Mouse (Mus musculus) skeletal muscle tissue, adult 2 months (tissue): ENCODE results near the gene Cfap221.

Experiments used
- DNase-seq: peaks from one replicate; pipeline ENCODE4 v3.0.0-alpha.2; 2012; ENCODE audit warnings: low read depth, low spot score

Cfap221 gene

DNA sequence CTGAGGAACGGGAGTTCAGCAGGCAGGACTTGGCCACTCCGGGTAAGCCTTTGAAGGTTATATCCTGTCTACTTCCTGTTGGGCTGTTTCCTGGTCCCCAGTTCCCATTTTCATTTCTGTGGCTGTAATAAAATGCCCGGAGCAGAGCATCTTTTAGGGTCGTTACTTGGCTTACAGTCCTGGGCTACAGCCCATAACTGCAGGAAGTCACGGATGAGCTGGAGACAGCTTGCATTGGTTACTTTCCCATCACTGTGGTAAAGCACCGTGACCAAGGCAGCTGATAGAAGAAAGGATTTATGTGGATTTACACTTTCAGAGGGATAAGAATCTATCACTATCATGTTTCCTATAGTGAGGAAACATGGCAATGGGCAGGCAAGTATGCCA, 93.8 kb downstream of the Cfap221 start:
- no peak for DNase-seq

DNA sequence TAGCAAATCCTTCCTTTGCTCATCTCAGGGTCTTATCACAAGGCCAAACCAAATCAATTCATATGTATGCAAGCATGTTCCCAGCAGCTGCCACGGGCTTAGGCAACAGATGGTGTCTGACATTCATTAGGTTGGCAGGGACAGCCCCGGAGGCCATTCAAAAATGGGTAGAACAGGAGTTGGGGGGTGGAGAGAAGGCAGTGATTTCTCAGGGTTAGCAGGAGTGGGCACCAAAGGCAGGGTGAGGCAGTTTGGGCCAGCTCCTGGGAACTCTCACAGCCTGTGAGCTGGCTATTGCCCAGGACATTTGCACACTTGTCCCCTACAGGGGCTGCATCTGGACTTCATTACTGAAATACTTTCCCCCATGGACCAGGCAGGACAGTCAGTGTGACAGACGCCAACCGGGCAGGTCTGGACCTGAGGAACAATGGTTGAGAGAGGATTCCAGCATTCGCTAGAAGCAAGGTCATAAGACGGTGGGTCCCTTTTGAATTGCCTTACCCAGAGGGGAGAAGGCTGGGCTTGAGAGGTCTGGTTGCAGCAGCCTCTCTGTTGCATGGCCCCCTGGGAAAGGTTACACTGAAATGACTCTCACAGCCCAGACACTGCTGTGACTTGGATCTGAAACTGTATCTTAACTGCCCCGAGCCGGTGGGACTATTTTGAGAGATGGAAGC, 94.3 kb downstream of the Cfap221 start:
- peak; percentile 69 for DNase-seq

DNA sequence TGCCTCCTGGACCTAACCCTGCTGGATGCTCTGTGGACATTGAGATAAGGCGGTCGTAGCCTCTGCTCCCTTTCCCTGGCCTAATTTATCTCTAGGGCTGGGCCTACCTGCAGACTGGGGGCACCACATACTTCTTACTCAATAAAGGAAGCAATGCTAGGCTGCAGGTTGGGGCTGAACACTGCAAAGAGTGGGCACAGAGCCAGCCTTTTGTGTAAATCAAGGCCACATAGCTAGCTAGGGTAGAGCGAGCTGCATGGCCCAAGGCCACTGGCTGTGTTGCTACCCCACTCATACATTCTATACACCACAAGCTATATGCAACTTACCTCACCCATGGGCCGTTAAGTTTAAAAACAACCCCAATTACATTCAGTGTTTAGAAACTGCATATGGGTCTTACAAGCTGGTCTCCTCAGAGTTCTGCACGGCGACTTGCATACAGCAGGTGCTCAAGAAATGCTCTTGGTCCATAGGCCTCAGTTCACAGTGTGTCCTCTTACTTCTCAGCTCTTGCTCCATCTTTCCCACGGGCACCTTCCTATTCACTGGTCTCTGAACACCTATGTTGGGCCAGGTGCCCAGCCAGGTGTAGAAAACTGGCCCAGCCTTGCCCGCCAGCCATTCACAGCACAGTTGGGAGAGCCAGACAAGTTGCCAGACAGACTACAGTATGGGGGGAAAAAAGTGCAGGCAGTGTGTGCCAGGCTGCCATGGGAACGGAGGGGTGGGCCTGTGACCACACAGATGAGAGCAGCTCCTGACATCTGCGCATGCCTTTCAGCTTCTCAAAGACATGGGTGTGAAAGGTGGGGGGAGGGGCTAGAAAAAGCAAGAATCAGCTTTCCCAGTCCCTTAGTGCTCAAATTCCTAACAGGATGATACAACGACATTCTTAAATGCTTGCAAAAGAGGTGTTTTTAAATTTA, 97.6 kb downstream of the Cfap221 start:
- no peak for DNase-seq

- DNase-seq: peak; percentile 54
These were observed 102.1 kb downstream of the Cfap221 start for GRCm38 (mm10) chr1:119894936-119895335.

DNA sequence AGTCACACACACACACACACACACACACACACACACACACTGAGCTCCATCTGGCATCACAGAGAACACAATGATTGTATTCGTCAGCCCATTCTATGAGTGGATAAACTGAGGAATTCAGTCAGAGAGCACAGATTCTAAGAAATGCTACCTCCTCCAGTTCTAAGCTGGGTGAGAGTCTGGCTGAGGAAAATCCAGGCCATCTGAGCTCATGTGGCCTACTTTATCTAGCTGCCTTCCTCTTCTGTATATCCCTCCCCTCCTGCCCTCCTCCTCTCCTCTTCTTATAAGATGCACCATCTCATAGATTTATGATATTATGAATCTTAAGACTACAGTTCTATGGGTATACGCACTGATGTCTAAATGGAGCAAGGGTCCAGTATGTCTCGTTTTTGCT, 103.4 kb downstream of the Cfap221 start:
- no peak for DNase-seq

- no peak for DNase-seq
These were observed 104.1 kb downstream of the Cfap221 start for GRCm38 (mm10) chr1:119892933-119893332.

GRCm38 (mm10) chr1:119891865-119892264, 105.2 kb downstream of the Cfap221 start:
- DNase-seq: no peak

DNA sequence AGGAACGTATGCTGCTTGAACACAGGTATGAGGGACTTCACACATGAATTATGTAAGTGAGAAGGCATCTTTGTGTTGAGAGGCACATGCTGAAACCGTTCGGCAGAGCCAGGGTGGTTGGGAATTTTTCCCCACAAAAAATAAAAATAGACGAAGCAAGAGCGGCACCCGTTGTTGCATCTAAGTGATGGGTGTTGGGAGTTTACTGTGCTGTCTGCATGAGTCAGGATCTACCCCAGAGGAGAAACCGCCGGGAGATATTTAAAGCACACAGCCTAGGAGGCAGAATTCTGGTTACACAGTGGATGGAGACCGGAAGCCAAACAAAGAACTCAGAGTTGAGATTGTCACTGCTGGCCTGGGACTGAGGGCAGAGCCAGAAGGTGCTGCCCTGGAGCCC, 105.9 kb downstream of the Cfap221 start:
- DNase-seq: no peak

- DNase-seq: no peak
These were observed 107.7 kb downstream of the Cfap221 start for GRCm38 (mm10) chr1:119889347-119889746.

DNA sequence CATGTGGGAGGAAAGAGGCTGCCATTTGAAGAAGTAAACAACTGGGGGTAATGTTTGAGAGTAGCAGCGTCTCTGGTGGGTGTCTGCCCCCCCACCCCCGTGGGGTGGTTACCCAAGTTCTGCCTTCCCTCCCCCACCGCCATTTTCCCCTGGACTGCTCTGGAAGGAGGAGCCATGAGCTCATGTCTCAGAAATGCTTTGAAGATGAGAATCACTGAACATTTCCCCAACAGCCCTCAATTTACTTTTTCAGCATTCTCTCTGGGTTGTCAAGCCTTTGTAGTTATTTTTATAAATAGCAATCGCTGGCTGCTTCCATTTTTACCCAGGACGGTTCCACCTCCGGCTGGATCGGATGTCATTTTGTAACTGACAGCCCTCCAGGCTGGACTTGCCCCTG, 110.7 kb downstream of the Cfap221 start:
- DNase-seq: no peak

- DNase-seq: no peak
These were observed 112.8 kb downstream of the Cfap221 start for GRCm38 (mm10) chr1:119884272-119884671.

DNA sequence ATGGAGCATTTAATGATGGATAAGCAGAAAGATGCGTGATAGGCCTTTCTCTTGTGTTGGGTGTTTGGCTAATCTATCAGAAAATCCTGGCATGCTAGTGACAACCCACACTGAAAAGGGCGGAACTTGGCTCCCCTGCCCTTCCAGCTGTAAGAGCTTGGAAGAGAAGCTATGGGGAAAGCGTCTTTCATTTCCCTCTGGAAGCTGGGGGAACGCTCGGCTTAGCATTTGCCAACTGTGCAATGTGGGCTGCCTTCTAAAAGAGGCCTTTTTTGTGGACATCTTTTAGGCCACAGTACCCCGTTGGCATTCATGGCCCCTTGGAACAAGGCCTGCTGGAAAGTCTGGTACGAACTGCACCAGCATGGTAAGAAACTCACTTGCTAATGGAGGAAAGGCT, 118.1 kb downstream of the Cfap221 start:
- peak; percentile 34 for DNase-seq

DNA sequence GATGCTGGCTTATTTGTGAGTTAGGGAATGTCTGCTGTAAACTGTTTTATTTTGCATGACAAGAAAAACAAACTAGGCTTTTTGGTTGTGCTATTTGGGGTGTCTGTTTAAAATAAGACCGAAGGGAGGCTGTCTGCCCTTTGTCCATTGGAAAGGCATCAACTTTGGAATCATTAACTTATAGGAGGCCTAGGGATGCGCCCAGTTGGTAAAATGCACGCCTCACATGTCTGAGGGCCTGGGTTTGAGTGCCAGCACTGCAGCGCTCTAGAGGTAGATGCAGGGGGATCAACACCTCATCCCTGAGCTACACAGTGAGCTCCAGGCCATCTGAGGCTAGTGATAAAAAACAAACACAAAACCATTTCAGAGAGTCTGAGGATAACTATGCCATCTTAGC, 119.6 kb downstream of the Cfap221 start:
- DNase-seq: no peak
